Mouse (Mus musculus) E14TG2a.4 (cell line): ENCODE results near the gene Dclk1.

Experiments
- CTCF ChIP-seq: conservative IDR thresholded peaks from 2 replicates; pipeline ENCODE4 v1.5.1; 2014; ENCODE audit warnings: low read length
- NANOG ChIP-seq: IDR thresholded peaks from 2 replicates; pipeline ENCODE4 v1.6.1; 2014; ENCODE audit warnings: borderline replicate concordance, low read length, mixed read lengths

DNA sequence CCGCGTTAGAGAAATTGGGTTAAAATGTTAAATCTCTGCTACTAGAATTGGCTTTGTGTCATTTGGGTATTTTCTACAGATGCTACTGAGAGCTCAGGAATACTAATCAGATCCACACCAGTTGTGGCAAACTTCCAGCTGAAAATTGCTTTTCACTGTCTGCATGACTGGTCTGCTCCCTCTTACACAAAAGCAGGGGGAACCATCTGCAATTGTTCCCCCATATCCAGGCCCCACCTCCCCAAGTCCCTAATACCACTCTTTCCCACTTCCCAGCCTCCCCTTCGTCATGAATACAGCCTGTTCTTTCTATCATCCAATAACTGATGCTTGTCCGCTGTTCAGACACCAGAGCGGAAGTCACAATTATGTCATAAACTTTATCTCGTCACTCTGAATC is 27.8 kb upstream of the Dclk1 start:
- TF ChIP-seq CTCF (no peak), NANOG (no peak)
